Mouse (Mus musculus) erythroblast, embryonic 14.5 days (primary cell): ENCODE measurements around the gene Capn12. TPM values are rescaled to one million over a fixed set of nuclear protein-coding genes. Genes with fewer than 3 reads are reported as not detected.
"Not testable (repeated sequence)": the region's sequence is repeated elsewhere in the genome, so short reads cannot be mapped to it uniquely, and the experiment has no call there.

Experiments used
- H3K27me3 ChIP-seq: 2 replicates; pipeline ENCODE4 v1.6.1; 2012; ENCODE audit warnings: inconsistent platforms; ENCODE audit not compliant: control insufficient read depth
- H3K36me3 ChIP-seq: 2 replicates; pipeline ENCODE4 v1.6.1; 2012; ENCODE audit warnings: mild to moderate bottlenecking, inconsistent platforms; ENCODE audit not compliant: control insufficient read depth
- H3K4me1 ChIP-seq: 2 replicates; pipeline ENCODE4 v1.6.1; 2012; ENCODE audit warnings: inconsistent platforms; ENCODE audit not compliant: control insufficient read depth
- H3K4me3 ChIP-seq: replicated peaks from 2 replicates; pipeline ENCODE3; 2012; ENCODE audit warnings: moderate library complexity, mild to moderate bottlenecking, inconsistent platforms
- H3K9me3 ChIP-seq: 2 replicates; pipeline ENCODE4 v1.6.1; 2012; ENCODE audit warnings: low read length, inconsistent platforms, mixed read lengths; ENCODE audit not compliant: control insufficient read depth
- GATA1 ChIP-seq: IDR thresholded peaks from 2 replicates; pipeline ENCODE4 v1.6.1; 2012; ENCODE audit warnings: low read length, inconsistent platforms, mixed read lengths
- TAL1 ChIP-seq: IDR thresholded peaks from 3 replicates; pipeline ENCODE4 v1.6.1; 2012; ENCODE audit warnings: low read length, inconsistent platforms, mixed read lengths
- polyA plus RNA-seq: library from polyadenylated mRNA; stranded (reverse); fragments of >175 nt; gene quantifications from 2 replicates; pipeline ENCODE4 v1.2.3, GENCODE M21; 2012

Capn12 gene
- polyA plus RNA-seq, 1 experiment, result not detected

GRCm38 (mm10) chr7:28862817-28863499 lies 18.3 kb upstream of the Capn12 start:
- TF ChIP-seq GATA1, result no peak
- TF ChIP-seq TAL1, result no peak
- no peaks in the 10 kb centered on the region for H3K27me3 ChIP-seq
- H3K4me1 ChIP-seq, result peaks cover 35% of the 10 kb centered on the region
- H3K36me3 ChIP-seq, result no peaks in the 10 kb centered on the region
- peaks cover 9% of the 10 kb centered on the region for H3K9me3 ChIP-seq
- no peak overlapping the region for H3K4me3 ChIP-seq

GRCm38 (mm10) chr7:28863540-28863939 lies 17.7 kb upstream of the Capn12 start, which contains the start of gene Lgals7:
Gene Lgals7 (plus strand): TSS chr7:28863853.
- Histone ChIP-seq H3K4me3 (no peak within 1 kb of the TSS), H3K4me1 (peaks cover 35% of the 10 kb centered on the region), H3K36me3 (no peaks in the 10 kb centered on the region), H3K27me3 (no peaks in the 10 kb centered on the region), H3K9me3 (peaks cover 9% of the 10 kb centered on the region)
- TF ChIP-seq GATA1 (no peak), TAL1 (no peak)

- no peak for TF ChIP-seq GATA1
- no peak for TF ChIP-seq TAL1
- peaks cover 9% of the 10 kb centered on the region for H3K9me3 ChIP-seq
- no peak overlapping the region for H3K4me3 ChIP-seq
- H3K4me1 ChIP-seq, result peaks cover 35% of the 10 kb centered on the region
- no peaks in the 10 kb centered on the region for H3K27me3 ChIP-seq
- no peaks in the 10 kb centered on the region for H3K36me3 ChIP-seq
Observed at GRCm38 (mm10) chr7:28864288-28864750, 16.9 kb upstream of the Capn12 start.

- H3K4me1 ChIP-seq, result peaks cover 36% of the 10 kb centered on the region
- no peaks in the 10 kb centered on the region for H3K36me3 ChIP-seq
- no peak for TF ChIP-seq TAL1
- TF ChIP-seq GATA1, result no peak
- H3K4me3 ChIP-seq, result peak overlapping the region; percentile 53
- H3K27me3 ChIP-seq, result no peaks in the 10 kb centered on the region
- peaks cover 7% of the 10 kb centered on the region for H3K9me3 ChIP-seq
Observed at GRCm38 (mm10) chr7:28865481-28866300, 15.5 kb upstream of the Capn12 start.

GRCm38 (mm10) chr7:28866769-28867507 lies 14.3 kb upstream of the Capn12 start:
- Histone ChIP-seq H3K4me1 (peaks cover 45% of the 10 kb centered on the region), H3K27me3 (no peaks in the 10 kb centered on the region), H3K36me3 (no peaks in the 10 kb centered on the region), H3K9me3 (no peaks in the 10 kb centered on the region), H3K4me3 (no peak overlapping the region)
- TF ChIP-seq GATA1, result no peak
- no peak for TF ChIP-seq TAL1

GRCm38 (mm10) chr7:28867508-28868340 lies 13.5 kb upstream of the Capn12 start:
- H3K27me3 ChIP-seq, H3K9me3 ChIP-seq, H3K36me3 ChIP-seq: not testable (repeated sequence)
- Histone ChIP-seq H3K4me1 (peaks cover 45% of the 10 kb centered on the region), H3K4me3 (peak overlapping the region; percentile 37)
- TF ChIP-seq GATA1, result peak; percentile 29; the same call in 1 of the 2 replicates

- H3K9me3 ChIP-seq, result no peaks in the 10 kb centered on the region
- no peaks in the 10 kb centered on the region for H3K27me3 ChIP-seq
- H3K4me3 ChIP-seq, result no peak overlapping the region
- peaks cover 29% of the 10 kb centered on the region for H3K4me1 ChIP-seq
- H3K36me3 ChIP-seq, result no peaks in the 10 kb centered on the region
- no peak for TF ChIP-seq GATA1
- no peak for TF ChIP-seq TAL1
Observed at GRCm38 (mm10) chr7:28870901-28871664, 10.1 kb upstream of the Capn12 start.

GRCm38 (mm10) chr7:28874565-28874964 lies 6.7 kb upstream of the Capn12 start:
- Histone ChIP-seq H3K4me1 (peaks cover 47% of the 10 kb centered on the region), H3K9me3 (no peaks in the 10 kb centered on the region), H3K36me3 (no peaks in the 10 kb centered on the region), H3K4me3 (no peak overlapping the region), H3K27me3 (no peaks in the 10 kb centered on the region)
- TF ChIP-seq GATA1 (no peak), TAL1 (no peak)
